Mouse (Mus musculus) heart, adult 10 weeks (tissue): ENCODE measurements around the gene Igsf3. TPM values are rescaled to one million over a fixed set of nuclear protein-coding genes. Genes with fewer than 3 reads are reported as not detected.

Source experiments
- polyA plus RNA-seq: library from polyadenylated mRNA; stranded (reverse); fragments of 350-450 nt; fragmentation: Illumina TruSeq; extraction: RNeasy Lipid Tissue Mini Kit (QIAGEN cat#74804); gene quantifications from one replicate; pipeline ENCODE4 v1.2.3, GENCODE M21; 2014; ENCODE audit warnings: low read depth, low replicate concordance

Igsf3 gene
- polyA plus RNA-seq: 5.4 TPM

DNA sequence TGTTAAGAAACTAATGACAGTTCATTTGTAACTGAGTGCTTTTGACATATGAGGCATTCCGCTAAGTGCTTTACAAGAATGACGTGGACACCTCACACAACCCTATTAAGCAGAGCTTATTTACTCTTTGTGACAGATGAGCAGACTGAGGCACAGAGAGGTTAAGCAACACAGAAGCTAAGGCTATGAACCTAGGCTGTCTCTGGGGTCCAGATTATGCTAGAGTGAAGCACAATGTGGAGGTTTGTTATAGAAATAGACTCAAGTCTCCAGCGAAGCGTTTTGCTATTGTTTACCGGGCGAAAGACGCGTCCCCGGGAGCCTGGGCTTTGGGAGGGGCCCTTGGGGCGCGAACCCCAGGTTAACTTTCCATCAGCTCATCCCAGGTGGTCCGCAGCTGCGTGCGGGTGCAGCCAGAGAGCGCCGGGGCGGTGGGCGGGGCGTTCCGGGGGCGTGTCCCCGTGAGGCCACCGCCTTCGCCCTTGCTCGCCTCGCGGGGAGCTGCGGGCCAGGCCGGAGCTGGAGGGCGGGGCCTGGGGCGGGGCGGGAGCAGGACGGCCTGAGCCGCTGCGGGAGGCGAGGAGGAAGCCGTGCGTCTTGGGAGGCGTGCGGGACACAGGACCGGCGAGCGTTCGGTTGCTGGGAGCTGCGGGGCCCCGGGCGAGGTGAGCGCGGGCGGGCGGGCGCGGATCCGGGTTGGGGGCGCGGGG lies at the start of gene Igsf3:
Igsf3 (plus strand) TSS at position 546 of the 710 bp plus-strand sequence.

Other genes with a start within 250 kb of the Igsf3 start
- 1.4 TPM for gene Cd2, start 89.1 kb upstream of the Igsf3 start, polyA plus RNA-seq
- gene Atp1a1, start 227.6 kb downstream of the Igsf3 start, polyA plus RNA-seq: 717 TPM